Mouse (Mus musculus) left cerebral cortex, postnatal 4 days (tissue): Measurements from ENCODE around the gene Orai2. TPM values are rescaled to one million over a fixed set of nuclear protein-coding genes. Genes with fewer than 3 reads are reported as not detected.
"Not testable (repeated sequence)": the region's sequence is repeated elsewhere in the genome, so short reads cannot be mapped to it uniquely, and the experiment has no call there.

Source experiments
- DNase-seq: peaks from one replicate; pipeline ENCODE4 v3.0.0-alpha.2; 2022
- intact Hi-C: fragments of 180-260 bp; cut with DNase I; formaldehyde crosslinking; loops from one replicate; pipeline ENCODE4 v1.15.1; 2025
- total RNA-seq, 2 experiments: library from RNA; stranded (reverse); gene quantifications; 2 replicates each; pipeline ENCODE4 v1.2.3; 2021

Orai2 gene
- total RNA-seq, 2 experiments from 2014 or later = 56.5 to 58.2 TPM

GRCm38 (mm10) chr5:136173606-136174463, 3.3 kb upstream of the Orai2 start:
- intact Hi-C loops = loop anchor here (5.0 kb wide), 1 partner anchor 37 kb away; the partner anchor contains the start of genes Alkbh4 and Lrwd1
- DNase-seq = peak; percentile 81

GRCm38 (mm10) chr5:136172939-136173338, 2.4 kb upstream of the Orai2 start:
- no peak for DNase-seq
- intact Hi-C loops = loop anchor here (5.0 kb wide), 1 partner anchor 36 kb away; the partner anchor contains the start of genes Alkbh4 and Lrwd1

- intact Hi-C loops = loop anchor here (5.0 kb wide), 1 partner anchor 34 kb away; the partner anchor contains the start of genes Alkbh4 and Lrwd1
- DNase-seq = no peak
Measured at GRCm38 (mm10) chr5:136171363-136172341, 1.1 kb upstream of the Orai2 start.

DNA sequence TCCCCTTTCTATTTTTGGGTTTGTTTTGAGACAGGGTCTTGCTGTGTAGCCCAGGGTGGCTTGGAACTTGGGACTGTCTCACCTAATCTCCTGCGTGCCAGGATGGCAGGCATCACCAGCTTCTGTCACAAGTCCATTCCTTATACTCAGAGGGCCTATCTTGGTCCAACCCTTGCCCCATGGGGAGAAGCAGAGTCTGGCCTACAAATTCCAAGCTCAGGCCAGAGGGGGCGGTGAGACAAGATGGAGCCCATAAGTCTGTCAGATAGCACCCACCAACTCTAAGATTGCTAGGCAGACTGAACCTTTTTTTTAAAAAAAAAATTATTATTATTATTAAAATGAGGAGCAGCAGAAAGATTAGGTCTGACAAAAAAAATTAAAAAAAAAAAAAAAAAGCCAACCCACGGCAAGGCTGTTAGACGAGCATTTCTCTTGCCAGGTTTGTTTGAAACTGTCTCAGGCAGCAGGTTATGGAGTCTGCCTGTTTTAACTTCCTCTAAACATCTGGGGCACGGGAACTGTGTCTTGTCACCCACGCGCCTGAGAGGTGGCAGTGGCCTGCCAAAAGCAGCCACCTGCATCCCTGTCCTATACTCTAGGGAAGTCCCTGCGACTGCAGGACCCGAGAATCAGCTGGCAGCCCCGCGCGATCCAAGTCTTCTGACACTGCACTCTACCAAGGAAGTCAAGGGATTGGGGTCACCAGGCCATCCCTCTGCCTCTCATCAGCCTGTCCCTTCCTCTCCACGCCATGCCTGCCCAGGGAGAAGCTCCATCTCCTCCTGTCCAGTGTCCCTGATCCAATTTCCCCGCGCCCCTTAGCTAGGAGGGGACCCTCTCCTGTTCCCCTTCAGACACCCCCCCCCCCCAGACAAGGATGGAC, 644 bp downstream of the Orai2 start:
- intact Hi-C loops = loop anchor here (5.0 kb wide), 1 partner anchor 33 kb away; the partner anchor contains the start of genes Alkbh4 and Lrwd1
- DNase-seq = peak; percentile 34

DNA sequence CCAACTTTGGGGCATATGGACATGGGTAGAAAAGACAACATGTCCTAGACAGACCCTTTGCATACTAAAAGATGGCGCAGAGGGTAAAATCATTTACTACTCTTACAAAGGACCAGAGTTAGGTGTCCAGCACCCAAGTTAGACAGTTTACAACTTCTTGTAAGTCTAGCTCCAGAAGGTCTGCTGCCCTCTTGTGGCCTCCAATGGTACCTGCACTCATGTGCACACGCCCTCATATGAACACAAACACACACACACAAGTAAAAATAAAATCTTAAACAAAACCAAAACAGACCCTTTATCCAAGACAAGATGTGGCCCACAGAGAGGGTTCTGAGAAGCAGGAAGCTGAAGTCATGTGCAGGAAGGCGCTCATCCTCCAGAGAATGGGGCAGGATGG, 2.4 kb downstream of the Orai2 start:
- intact Hi-C loops = no loop called here
- no peak for DNase-seq

GRCm38 (mm10) chr5:136167296-136167695, 3.2 kb downstream of the Orai2 start:
- no peak for DNase-seq
- intact Hi-C loops = no loop called here

DNA sequence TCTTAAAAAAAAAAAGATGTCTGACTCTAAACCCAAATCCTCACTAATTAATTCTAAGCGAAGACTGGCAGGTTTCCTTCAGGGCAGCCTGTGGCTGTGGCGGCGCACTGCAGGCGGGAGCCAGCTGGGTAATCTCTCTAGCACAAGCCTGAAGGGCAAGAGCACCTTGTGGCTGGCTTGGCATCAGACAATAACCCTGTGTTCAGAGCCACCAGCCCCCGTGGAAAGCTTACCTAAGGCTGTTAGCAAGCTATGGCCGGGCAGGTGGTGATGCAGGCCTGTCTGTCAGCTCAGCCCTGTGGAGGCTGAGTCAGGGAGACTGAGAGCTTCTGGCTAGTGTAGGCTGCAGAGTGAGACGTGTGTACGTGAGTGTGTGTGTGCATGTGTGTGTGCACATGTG, 5.3 kb downstream of the Orai2 start:
- intact Hi-C loops = no loop called here
- DNase-seq = peak; percentile 55

DNA sequence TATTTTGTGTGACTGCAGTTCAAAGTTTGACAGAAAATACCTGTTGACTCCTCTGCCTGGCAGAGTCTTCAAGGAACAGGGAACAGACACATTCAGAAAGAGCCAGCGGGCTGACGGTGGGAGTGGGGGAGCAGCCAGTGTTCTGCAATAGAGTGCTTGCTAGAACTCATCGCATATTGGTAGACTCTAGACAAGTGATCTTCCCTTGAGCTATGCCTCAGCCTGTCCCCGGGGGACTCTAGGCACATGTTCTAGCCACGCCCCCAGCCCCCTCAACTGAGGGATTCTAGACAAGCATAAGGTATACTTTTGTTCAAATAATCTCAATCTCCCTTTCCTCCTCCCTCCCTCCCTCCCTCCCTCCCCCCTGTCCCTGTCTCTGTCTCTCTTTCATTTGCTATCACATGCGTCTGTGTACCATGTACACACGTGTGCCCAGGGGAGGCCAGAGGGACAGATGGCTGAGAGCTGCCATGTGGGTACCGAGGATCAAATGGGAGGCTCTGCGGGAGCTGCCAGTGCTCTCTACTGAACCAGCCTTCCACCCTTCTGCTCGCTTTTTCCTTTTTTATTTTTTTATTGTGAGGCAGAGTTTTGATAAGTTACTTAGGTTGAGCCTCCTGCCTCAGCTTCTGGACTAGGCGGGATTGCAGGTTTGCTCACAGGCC, 6.6 kb downstream of the Orai2 start:
- intact Hi-C loops = no loop called here
- DNase-seq = peak; percentile 79

GRCm38 (mm10) chr5:136160084-136160483, 10.4 kb downstream of the Orai2 start:
- intact Hi-C loops = not testable (repeated sequence)
- peak; percentile 47 for DNase-seq

GRCm38 (mm10) chr5:136155399-136155798, 15.1 kb downstream of the Orai2 start:
- no peak for DNase-seq
- intact Hi-C loops = no loop called here

GRCm38 (mm10) chr5:136152365-136152764, 18.1 kb downstream of the Orai2 start:
- intact Hi-C loops = no loop called here
- DNase-seq = peak; percentile 49

DNA sequence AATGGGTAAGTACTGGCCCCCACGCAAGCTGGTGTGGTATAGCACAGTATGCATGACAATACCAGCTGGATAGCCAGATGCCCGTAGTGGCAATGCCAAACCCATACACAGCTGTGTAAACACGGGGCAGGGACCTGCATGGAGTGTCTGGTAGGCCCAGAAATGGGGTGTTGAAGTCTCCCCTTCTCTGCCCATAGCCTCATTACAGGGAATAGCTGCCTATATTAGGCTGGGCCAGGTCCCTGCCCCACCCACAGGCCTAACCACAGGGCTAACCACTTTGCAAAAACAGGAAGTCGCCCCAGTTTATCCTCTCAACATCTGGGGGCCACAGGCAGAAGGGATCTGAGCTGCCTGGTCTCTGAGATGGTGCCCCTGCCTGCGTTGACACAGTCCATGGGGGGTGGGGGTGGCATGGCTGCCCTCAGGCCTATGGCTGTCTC, 21.4 kb downstream of the Orai2 start:
- peak; percentile 25 for DNase-seq
- intact Hi-C loops = not testable (repeated sequence)

DNA sequence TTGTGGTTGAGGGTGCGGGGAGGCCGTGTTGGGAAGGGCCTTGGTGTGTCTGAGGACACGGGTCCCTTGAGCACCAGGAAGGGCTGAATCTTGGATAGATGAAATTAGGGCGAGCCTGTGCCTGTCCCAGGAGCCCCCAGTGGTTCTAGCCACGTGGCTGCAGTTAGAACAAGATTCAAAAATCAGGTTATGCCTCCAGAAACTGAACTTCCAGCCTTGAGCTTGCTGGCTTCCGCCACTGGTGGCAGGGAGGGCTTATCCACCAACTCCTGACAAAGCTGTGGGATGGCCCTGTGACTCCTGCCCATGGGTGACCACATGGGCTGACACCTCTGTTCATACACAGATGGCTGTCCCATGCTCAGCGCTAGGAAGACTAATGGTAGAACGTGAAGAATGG, 22.8 kb downstream of the Orai2 start:
- no peak for DNase-seq
- intact Hi-C loops = no loop called here

GRCm38 (mm10) chr5:136146936-136147335, 23.6 kb downstream of the Orai2 start:
- intact Hi-C loops = no loop called here
- DNase-seq = no peak

GRCm38 (mm10) chr5:136144606-136145430, 25.7 kb downstream of the Orai2 start:
- DNase-seq = peak; percentile 74
- intact Hi-C loops = no loop called here

DNA sequence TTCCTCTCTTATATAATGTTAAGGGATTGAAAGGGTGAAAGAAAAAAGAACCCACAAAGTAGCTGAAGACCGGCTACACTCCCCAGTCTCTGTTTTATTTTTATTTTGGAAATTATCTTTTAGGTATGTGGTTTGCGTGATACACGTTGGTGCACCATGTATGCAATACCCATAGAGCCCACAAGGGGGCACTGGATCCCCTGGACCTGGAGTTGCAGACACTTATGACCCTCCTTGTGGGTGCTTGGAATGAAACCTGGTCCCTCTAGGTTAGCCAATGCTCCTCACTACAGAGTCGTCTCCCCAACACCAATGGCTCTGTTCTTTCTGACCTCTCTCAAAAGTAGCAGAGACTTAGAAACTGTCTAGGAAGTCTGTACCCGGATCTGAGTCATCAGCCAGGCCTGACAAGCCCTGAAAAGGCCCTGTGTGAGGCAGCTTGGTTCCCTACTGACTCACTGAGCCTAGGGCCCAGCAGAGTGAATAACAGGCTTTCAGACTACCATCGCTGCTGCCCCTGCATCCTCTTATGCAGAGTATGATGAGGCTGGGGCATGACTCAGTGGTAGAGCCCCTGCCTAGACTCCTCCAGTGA, 27.3 kb downstream of the Orai2 start:
- DNase-seq = no peak

DNA sequence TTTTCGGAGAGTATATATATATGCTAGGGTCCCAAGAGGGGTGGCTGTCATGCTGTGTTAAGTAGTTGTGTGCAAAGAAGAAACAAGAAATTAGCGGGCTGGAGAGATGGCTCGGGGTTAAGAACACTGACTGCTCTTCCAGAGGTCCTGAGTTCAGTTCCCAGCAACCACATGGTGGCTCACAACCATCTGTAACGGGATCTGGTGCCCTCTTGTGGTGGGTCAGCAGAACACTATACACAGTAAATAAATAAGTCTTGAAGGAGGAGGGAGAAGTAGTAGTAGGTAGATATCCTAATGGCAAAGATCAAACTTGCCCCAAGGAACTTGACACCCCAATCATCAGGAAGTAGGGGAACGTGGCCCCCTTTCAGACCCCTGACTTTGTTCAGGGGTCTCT, 27.8 kb downstream of the Orai2 start:
- DNase-seq = no peak
- intact Hi-C loops = no loop called here

More for the DNA sequence above, 27.3 kb downstream of the Orai2 start:
- intact Hi-C loops = no loop called here

- peak; percentile 77 for DNase-seq
- intact Hi-C loops = no loop called here
Measured at GRCm38 (mm10) chr5:136140057-136140482, 30.4 kb downstream of the Orai2 start.
